Comparison of ENCODE assay signal across 7 mouse cellular contexts in genomic region chr1:138844166-138844565, GRCm38 (mm10). TPM values are rescaled to one million over a fixed set of nuclear protein-coding genes. Genes with fewer than 3 reads are reported as not detected.
A peak's percentile ranks its signal among the peaks of the same experiment; 100 is the strongest.
DNase-seq lines count a peak whose midpoint lies in the region; ATAC-seq and TF ChIP-seq lines count a peak whose summit lies in the region.

No protein-coding gene starts in this region.

- WGBS in kidney, postnatal 0 days: 9% methylated on average over 3 of the region's 3 CpGs
- WGBS in forebrain, embryonic 10.5 days: 3% methylated on average over 3 of the region's 3 CpGs
- WGBS in limb, embryonic 12.5 days: 5% methylated on average over 3 of the region's 3 CpGs
- WGBS in neural tube, embryonic 15.5 days: 5% methylated on average over 3 of the region's 3 CpGs

- DNase-seq in kidney, postnatal 0 days (ENCODE audit: low spot score): no peak
- no peak for DNase-seq in kidney, adult 11 months
- DNase-seq in forebrain, embryonic 10.5 days (ENCODE audit: extremely low spot score, low spot score): no peak
- DNase-seq in cerebellum, adult 8-10 months: no peak
- no peak for DNase-seq in thymus, postnatal 36 days

- H3K4me3 ChIP-seq in kidney, postnatal 0 days (replicated peaks; ENCODE audit: low read depth, low read length): peak overlapping the region; percentile 30; the same call in 1 of the 2 replicates
- H3K4me3 ChIP-seq in forebrain, embryonic 10.5 days: peak overlapping the region; percentile 50
- H3K4me3 ChIP-seq in limb, embryonic 12.5 days (replicated peaks): peak overlapping the region; percentile 69
- H3K4me3 ChIP-seq in neural tube, embryonic 15.5 days (replicated peaks): 0 out of 2 replicates have a peak overlapping the region, but pooled peaks have one; percentile 30

- no peak overlapping the region for H3K9ac ChIP-seq in kidney, postnatal 0 days (ENCODE audit: low read depth, low read length)
- peak overlapping the region; percentile 98 for H3K9ac ChIP-seq in limb, embryonic 12.5 days (replicated peaks)
- no peak overlapping the region for H3K9ac ChIP-seq in neural tube, embryonic 15.5 days (replicated peaks)

- peaks cover 27% of the 10 kb centered on the region; the same call in 1 of the 2 replicates for H3K4me1 ChIP-seq in kidney, postnatal 0 days (replicated peaks; ENCODE audit: insufficient read depth, low read length)
- H3K4me1 ChIP-seq in forebrain, embryonic 10.5 days: peaks cover 70% of the 10 kb centered on the region
- peaks cover 48% of the 10 kb centered on the region for H3K4me1 ChIP-seq in limb, embryonic 12.5 days (replicated peaks)
- H3K4me1 ChIP-seq in neural tube, embryonic 15.5 days: peaks cover 39% of the 10 kb centered on the region

- peak overlapping the region; percentile 53 for H3K4me2 ChIP-seq in kidney, postnatal 0 days (ENCODE audit: low read length)
- H3K4me2 ChIP-seq in limb, embryonic 12.5 days: peak overlapping the region; percentile 71
- H3K4me2 ChIP-seq in neural tube, embryonic 15.5 days: peak overlapping the region; percentile 47

- peaks cover 62% of the 10 kb centered on the region for H3K27me3 ChIP-seq in kidney, postnatal 0 days (ENCODE audit: insufficient read depth, low read length)
- H3K27me3 ChIP-seq in forebrain, embryonic 10.5 days (ENCODE audit: poor library complexity, severe bottlenecking): peaks cover 100% of the 10 kb centered on the region
- peaks cover 59% of the 10 kb centered on the region for H3K27me3 ChIP-seq in limb, embryonic 12.5 days
- peaks cover 65% of the 10 kb centered on the region for H3K27me3 ChIP-seq in neural tube, embryonic 15.5 days (replicated peaks)

- no peaks in the 10 kb centered on the region for H3K36me3 ChIP-seq in kidney, postnatal 0 days (ENCODE audit: insufficient read depth, low read length)
- H3K36me3 ChIP-seq in forebrain, embryonic 10.5 days (replicated peaks): no peaks in the 10 kb centered on the region
- peaks cover 4% of the 10 kb centered on the region; the same call in 1 of the 2 replicates for H3K36me3 ChIP-seq in limb, embryonic 12.5 days
- no peaks in the 10 kb centered on the region for H3K36me3 ChIP-seq in neural tube, embryonic 15.5 days

- no peak for TF ChIP-seq CTCF in kidney, postnatal 0 days (IDR thresholded peaks at IDR 0.05; ENCODE audit: low read depth)

- H3K9me3 ChIP-seq in kidney, postnatal 0 days (replicated peaks; ENCODE audit: low read length): no peaks in the 10 kb centered on the region
- H3K9me3 ChIP-seq in forebrain, embryonic 10.5 days: no peaks in the 10 kb centered on the region
- no peaks in the 10 kb centered on the region for H3K9me3 ChIP-seq in limb, embryonic 12.5 days
- H3K9me3 ChIP-seq in neural tube, embryonic 15.5 days (replicated peaks): no peaks in the 10 kb centered on the region

- no peak for ATAC-seq in kidney, postnatal 0 days (replicated peaks; ENCODE audit: low FRiP score, low read depth)
- ATAC-seq in limb, embryonic 12.5 days (ENCODE audit: insufficient number of reproducible peaks, insufficient read depth, low FRiP score, low TSS enrichment, low read depth): no peak; the same call in 1 of the 2 replicates
- ATAC-seq in neural tube, embryonic 15.5 days (ENCODE audit: low FRiP score): no peak

- no peak overlapping the region for H3K27ac ChIP-seq in kidney, postnatal 0 days
- peak overlapping the region; percentile 77; the same call in 1 of the 2 replicates for H3K27ac ChIP-seq in forebrain, embryonic 10.5 days
- H3K27ac ChIP-seq in limb, embryonic 12.5 days: peak overlapping the region; percentile 98
- no peak overlapping the region for H3K27ac ChIP-seq in neural tube, embryonic 15.5 days (replicated peaks)

RNA-seq across cellular contexts. Expression of gene Lhx9, which starts 4.2 kb away (rescaled TPM):
- polyA plus RNA-seq in kidney, postnatal 0 days (2015; fragmentation: Nextera tagmentation; extraction: Ambion mirVana): 0.10 TPM in 1 of 2 replicates, not detected in the other
- polyA plus RNA-seq in forebrain, embryonic 10.5 days (2016; fragmentation: Nextera tagmentation; extraction: Ambion mirVana): 5.3 and 8.7 TPM in 2 replicates
- 103 and 104 TPM in 2 replicates for polyA plus RNA-seq in limb, embryonic 12.5 days (2016; fragmentation: Nextera tagmentation; extraction: Ambion mirVana)
- polyA plus RNA-seq in neural tube, embryonic 15.5 days (2015; fragmentation: Nextera tagmentation; extraction: Ambion mirVana): 2.8 and 4.5 TPM in 2 replicates

RNA-seq across cellular contexts. Expression of gene 2310009B15Rik, which starts 12.5 kb away (rescaled TPM):
- 64.6 and 74.4 TPM in 2 replicates for polyA plus RNA-seq in kidney, postnatal 0 days (2015; fragmentation: Nextera tagmentation; extraction: Ambion mirVana)
- polyA plus RNA-seq in forebrain, embryonic 10.5 days (2016; fragmentation: Nextera tagmentation; extraction: Ambion mirVana): 41.1 and 48.7 TPM in 2 replicates
- polyA plus RNA-seq in limb, embryonic 12.5 days (2016; fragmentation: Nextera tagmentation; extraction: Ambion mirVana): 55.2 and 65.0 TPM in 2 replicates
- 29.8 and 32.1 TPM in 2 replicates for polyA plus RNA-seq in neural tube, embryonic 15.5 days (2015; fragmentation: Nextera tagmentation; extraction: Ambion mirVana)

Comparison
In these comparisons a context has a peak if more than half of its experiments do, and no peak if none do; other contexts are left out.
1. H3K27ac ChIP-seq: peak in forebrain, embryonic 10.5 days (single experiment) and limb, embryonic 12.5 days (single experiment); none in kidney, postnatal 0 days (single experiment) and neural tube, embryonic 15.5 days (single experiment).
2. RNA of gene Lhx9, which starts 4.2 kb away (polyA plus RNA-seq): 103 to 104 TPM in limb, embryonic 12.5 days; 5.3 to 8.7 TPM in forebrain, embryonic 10.5 days, 2.8 to 4.5 TPM in neural tube, embryonic 15.5 days and 0.10 TPM in kidney, postnatal 0 days; every median in the first group is over 10 times any median in the second.
3. Peak in every context shown above with its lines, with median percentiles within 50 percentile points of each other: H3K4me2 ChIP-seq and H3K4me3 ChIP-seq.